Mouse (Mus musculus) heart, postnatal 0 days (tissue): ENCODE measurements around the gene Adgrf1.

Experiments
- CTCF ChIP-seq: IDR thresholded peaks from 2 replicates; pipeline ENCODE4 v1.5.1; 2016; ENCODE audit warnings: antibody characterized with exemption, control low read depth, low read depth
- EP300 ChIP-seq: IDR thresholded peaks from 2 replicates; pipeline ENCODE4 v1.6.1; 2016; ENCODE audit warnings: antibody characterized with exemption, low read depth

DNA sequence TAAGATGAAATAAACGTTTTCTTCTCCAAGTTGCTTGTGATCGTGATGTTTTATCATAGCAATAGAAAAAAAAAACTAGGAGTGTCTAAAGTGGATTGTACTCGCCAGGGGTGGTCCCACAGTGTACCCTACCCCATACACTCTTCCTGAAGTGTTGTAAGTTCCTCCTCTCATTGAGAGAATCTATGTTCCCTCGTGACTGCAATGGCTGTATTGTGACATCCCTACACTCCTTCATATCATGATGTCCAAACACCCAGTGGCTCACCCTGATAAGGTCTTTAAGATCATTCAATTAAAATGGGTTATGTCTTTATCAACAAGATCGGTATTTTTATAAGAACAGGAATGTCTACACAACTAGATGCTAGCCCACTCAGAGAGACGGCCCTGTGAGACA is 24.8 kb upstream of the Adgrf1 start:
- no peak for TF ChIP-seq CTCF
- TF ChIP-seq EP300, result no peak
